Mouse (Mus musculus) macrophage (primary cell): ENCODE data around the gene Nrxn3. TPM values are rescaled to one million over a fixed set of nuclear protein-coding genes. Genes with fewer than 3 reads are reported as not detected.

Experiments used
- H3K27ac ChIP-seq: fragments of 350-480 bp; formaldehyde crosslinking; 2 replicates; pipeline ENCODE4 v1.9.0; 2021
- H3K36me3 ChIP-seq: fragments of 350-480 bp; formaldehyde crosslinking; 2 replicates; pipeline ENCODE4 v1.9.0; 2021; ENCODE audit errors: inconsistent target
- H3K4me3 ChIP-seq: fragments of 350-480 bp; formaldehyde crosslinking; 2 replicates; pipeline ENCODE4 v1.9.0; 2021; ENCODE audit errors: inconsistent target
- H3K79me2 ChIP-seq: fragments of 350-480 bp; formaldehyde crosslinking; 2 replicates; pipeline ENCODE4 v1.9.0; 2021; ENCODE audit errors: inconsistent target
- WGBS: methylation state at CpG from one replicate; pipeline ENCODE4 v1.1.7; 2026; ENCODE audit warnings: inconsistent platforms; ENCODE audit not compliant: missing documents; 5-methylcytosine and 5-hydroxymethylcytosine counted together
- polyA plus RNA-seq: library from polyadenylated mRNA; stranded (reverse); fragments of 250-400 nt; gene quantifications from 3 replicates; pipeline ENCODE4 v1.2.4, GENCODE M21; 2018; ENCODE audit warnings: inconsistent platforms

Nrxn3 gene
- polyA plus RNA-seq, 1 experiment from 2014 or later: not detected

- H3K79me2 ChIP-seq: no peaks in the 10 kb centered on the region
- no peak overlapping the region for H3K27ac ChIP-seq
- H3K4me3 ChIP-seq: no peak overlapping the region
- WGBS: 89% methylated on average over 5 of the region's 5 CpGs
- no peaks in the 10 kb centered on the region for H3K36me3 ChIP-seq
Observed at GRCm38 (mm10) chr12:90131927-90132869, 1409.5 kb downstream of the Nrxn3 start.

GRCm38 (mm10) chr12:90142011-90142410 is 1419.3 kb downstream of the Nrxn3 start:
- WGBS: 79% methylated on average over 2 of the region's 2 CpGs
- no peak overlapping the region for H3K27ac ChIP-seq
- no peaks in the 10 kb centered on the region for H3K79me2 ChIP-seq
- H3K36me3 ChIP-seq: no peaks in the 10 kb centered on the region
- no peak overlapping the region for H3K4me3 ChIP-seq

- WGBS: 74% methylated on average over 3 of the region's 3 CpGs
- no peak overlapping the region for H3K27ac ChIP-seq
- H3K4me3 ChIP-seq: no peak overlapping the region
- H3K36me3 ChIP-seq: no peaks in the 10 kb centered on the region
- no peaks in the 10 kb centered on the region for H3K79me2 ChIP-seq
Observed at GRCm38 (mm10) chr12:90144247-90144646, 1421.6 kb downstream of the Nrxn3 start.

GRCm38 (mm10) chr12:90158131-90158772 is 1435.6 kb downstream of the Nrxn3 start:
- no peaks in the 10 kb centered on the region for H3K79me2 ChIP-seq
- 98% methylated on average over 4 of the region's 4 CpGs for WGBS
- H3K36me3 ChIP-seq: no peaks in the 10 kb centered on the region
- H3K27ac ChIP-seq: no peak overlapping the region
- H3K4me3 ChIP-seq: no peak overlapping the region

- no peak overlapping the region for H3K27ac ChIP-seq
- 100% methylated on average over 3 of the region's 3 CpGs for whole genome bisulfite sequencing
- no peak overlapping the region for H3K4me3 ChIP-seq
- H3K79me2 ChIP-seq: no peaks in the 10 kb centered on the region
- H3K36me3 ChIP-seq: no peaks in the 10 kb centered on the region
Observed at GRCm38 (mm10) chr12:90159911-90160310, 1437.2 kb downstream of the Nrxn3 start.

GRCm38 (mm10) chr12:90166118-90166517 is 1443.4 kb downstream of the Nrxn3 start:
- no peak overlapping the region for H3K4me3 ChIP-seq
- H3K79me2 ChIP-seq: no peaks in the 10 kb centered on the region
- H3K36me3 ChIP-seq: no peaks in the 10 kb centered on the region
- WGBS: 74% methylated on average over 2 of the region's 2 CpGs
- no peak overlapping the region for H3K27ac ChIP-seq

GRCm38 (mm10) chr12:90181566-90181965 is 1458.9 kb downstream of the Nrxn3 start:
- Histone ChIP-seq H3K36me3 (no peaks in the 10 kb centered on the region), H3K4me3 (no peak overlapping the region), H3K27ac (no peak overlapping the region), H3K79me2 (no peaks in the 10 kb centered on the region)
- 77% methylated on average over 3 of the region's 3 CpGs for WGBS

GRCm38 (mm10) chr12:90183021-90183420 is 1460.3 kb downstream of the Nrxn3 start:
- Histone ChIP-seq H3K79me2 (no peaks in the 10 kb centered on the region), H3K27ac (no peak overlapping the region), H3K4me3 (no peak overlapping the region), H3K36me3 (no peaks in the 10 kb centered on the region)
- 92% methylated on average over 2 of the region's 2 CpGs for WGBS

- Histone ChIP-seq H3K79me2 (no peaks in the 10 kb centered on the region), H3K4me3 (no peak overlapping the region), H3K27ac (no peak overlapping the region), H3K36me3 (no peaks in the 10 kb centered on the region)
Observed at GRCm38 (mm10) chr12:90196161-90196560, 1473.5 kb downstream of the Nrxn3 start.

GRCm38 (mm10) chr12:90197994-90198393 is 1475.3 kb downstream of the Nrxn3 start:
- 93% methylated on average over 3 of the region's 3 CpGs for WGBS
- no peaks in the 10 kb centered on the region for H3K79me2 ChIP-seq
- no peaks in the 10 kb centered on the region for H3K36me3 ChIP-seq
- no peak overlapping the region for H3K4me3 ChIP-seq
- no peak overlapping the region for H3K27ac ChIP-seq

- 100% methylated on average over 1 of the region's 1 CpGs for WGBS
- H3K4me3 ChIP-seq: no peak overlapping the region
- H3K27ac ChIP-seq: no peak overlapping the region
- no peaks in the 10 kb centered on the region for H3K36me3 ChIP-seq
- no peaks in the 10 kb centered on the region for H3K79me2 ChIP-seq
Observed at GRCm38 (mm10) chr12:90202501-90202900, 1479.8 kb downstream of the Nrxn3 start.

- WGBS: 91% methylated on average over 1 of the region's 2 CpGs
- Histone ChIP-seq H3K27ac (no peak overlapping the region), H3K79me2 (no peaks in the 10 kb centered on the region), H3K4me3 (no peak overlapping the region), H3K36me3 (no peaks in the 10 kb centered on the region)
Observed at GRCm38 (mm10) chr12:90211410-90211809, 1488.7 kb downstream of the Nrxn3 start.

- 42% methylated on average over 6 of the region's 6 CpGs for WGBS
- Histone ChIP-seq H3K79me2 (no peaks in the 10 kb centered on the region), H3K27ac (no peak overlapping the region), H3K36me3 (no peaks in the 10 kb centered on the region), H3K4me3 (no peak overlapping the region)
Observed at GRCm38 (mm10) chr12:90217060-90217459, 1494.4 kb downstream of the Nrxn3 start.

GRCm38 (mm10) chr12:90229062-90229461 is 1506.4 kb downstream of the Nrxn3 start:
- 32% methylated on average over 2 of the region's 2 CpGs for WGBS
- H3K79me2 ChIP-seq: no peaks in the 10 kb centered on the region
- no peak overlapping the region for H3K27ac ChIP-seq
- H3K36me3 ChIP-seq: no peaks in the 10 kb centered on the region
- H3K4me3 ChIP-seq: no peak overlapping the region

GRCm38 (mm10) chr12:90236093-90236492 is 1513.4 kb downstream of the Nrxn3 start:
- Histone ChIP-seq H3K36me3 (no peaks in the 10 kb centered on the region), H3K79me2 (no peaks in the 10 kb centered on the region), H3K27ac (no peak overlapping the region), H3K4me3 (no peak overlapping the region)
- WGBS: 1% methylated on average over 5 of the region's 5 CpGs
